Mouse (Mus musculus): Measurements from ENCODE around the gene Olfr1393.

- TF ChIP-seq POLR2A (IDR thresholded peaks at IDR 0.05; ENCODE audit: low read depth, low read length) (no peak), CTCF (conservative IDR thresholded peaks at IDR 0.05; ENCODE audit: insufficient read depth, insufficient read length, low read depth, low read length) (no peak)
These were observed 10.0 kb upstream of the Olfr1393 start for GRCm38 (mm10) chr11:49267970-49268579.

Data from kidney, adult 2 months (tissue).